Mouse (Mus musculus) kidney, adult 2 months (tissue): ENCODE data around the gene Bphl.

Experiments used
- CTCF ChIP-seq: fragments of 200-500 bp; conservative IDR thresholded peaks from 2 replicates; pipeline ENCODE4 v1.5.1; 2011; ENCODE audit warnings: low read depth, mild to moderate bottlenecking, control low read depth, low read length, moderate library complexity, mixed read lengths; ENCODE audit not compliant: insufficient read depth, insufficient read length
- POLR2A ChIP-seq: fragments of 200-500 bp; IDR thresholded peaks from one replicate; pipeline ENCODE4 v1.6.1; 2011; ENCODE audit warnings: low read depth, low read length, control low read depth

DNA sequence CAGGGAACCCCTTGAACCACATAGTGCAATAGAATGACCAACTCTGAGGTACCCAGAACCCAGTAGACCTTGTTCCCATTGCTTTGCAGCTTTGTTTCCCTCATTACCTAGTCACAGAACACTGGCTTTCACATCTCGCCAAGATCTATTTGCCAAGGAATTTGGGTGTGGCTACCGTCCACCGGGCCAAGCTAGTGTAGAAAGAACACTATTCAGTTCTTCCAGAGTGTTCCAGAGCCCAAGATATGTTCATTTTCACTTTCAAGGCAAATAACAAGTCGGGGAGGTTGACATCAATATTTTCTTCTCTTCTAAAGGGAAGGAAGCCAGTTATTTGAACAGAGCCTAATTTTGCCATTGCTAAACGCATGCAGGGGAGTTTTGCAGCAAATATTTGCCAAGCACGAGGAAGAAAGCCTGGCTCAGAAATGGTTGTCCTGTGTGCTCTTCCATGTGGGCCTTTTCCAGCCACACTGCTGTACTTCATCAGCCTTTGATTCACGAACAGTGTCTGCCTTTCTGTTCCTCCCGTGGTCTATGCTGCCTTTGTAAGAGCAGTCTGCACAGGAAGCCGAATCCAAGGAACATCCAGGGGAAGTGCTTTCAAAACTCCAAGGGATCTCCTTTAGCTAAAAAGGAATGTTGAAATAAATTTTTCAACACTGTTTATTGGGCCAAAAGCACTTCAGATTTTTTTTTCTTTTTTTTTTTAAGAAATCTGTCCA lies 46.8 kb downstream of the Bphl start:
- TF ChIP-seq CTCF = no peak
- no peak for TF ChIP-seq POLR2A
